Mouse (Mus musculus): ENCODE measurements around the gene Mpped2. TPM values are rescaled to one million over a fixed set of nuclear protein-coding genes. Genes with fewer than 3 reads are reported as not detected.

Gene Mpped2
- 1.1 TPM for polyA plus RNA-seq (2014; fragmentation: Illumina TruSeq; extraction: RNeasy Lipid Tissue Mini Kit (QIAGEN cat#74804); ENCODE audit: low read depth, low replicate concordance)

DNA sequence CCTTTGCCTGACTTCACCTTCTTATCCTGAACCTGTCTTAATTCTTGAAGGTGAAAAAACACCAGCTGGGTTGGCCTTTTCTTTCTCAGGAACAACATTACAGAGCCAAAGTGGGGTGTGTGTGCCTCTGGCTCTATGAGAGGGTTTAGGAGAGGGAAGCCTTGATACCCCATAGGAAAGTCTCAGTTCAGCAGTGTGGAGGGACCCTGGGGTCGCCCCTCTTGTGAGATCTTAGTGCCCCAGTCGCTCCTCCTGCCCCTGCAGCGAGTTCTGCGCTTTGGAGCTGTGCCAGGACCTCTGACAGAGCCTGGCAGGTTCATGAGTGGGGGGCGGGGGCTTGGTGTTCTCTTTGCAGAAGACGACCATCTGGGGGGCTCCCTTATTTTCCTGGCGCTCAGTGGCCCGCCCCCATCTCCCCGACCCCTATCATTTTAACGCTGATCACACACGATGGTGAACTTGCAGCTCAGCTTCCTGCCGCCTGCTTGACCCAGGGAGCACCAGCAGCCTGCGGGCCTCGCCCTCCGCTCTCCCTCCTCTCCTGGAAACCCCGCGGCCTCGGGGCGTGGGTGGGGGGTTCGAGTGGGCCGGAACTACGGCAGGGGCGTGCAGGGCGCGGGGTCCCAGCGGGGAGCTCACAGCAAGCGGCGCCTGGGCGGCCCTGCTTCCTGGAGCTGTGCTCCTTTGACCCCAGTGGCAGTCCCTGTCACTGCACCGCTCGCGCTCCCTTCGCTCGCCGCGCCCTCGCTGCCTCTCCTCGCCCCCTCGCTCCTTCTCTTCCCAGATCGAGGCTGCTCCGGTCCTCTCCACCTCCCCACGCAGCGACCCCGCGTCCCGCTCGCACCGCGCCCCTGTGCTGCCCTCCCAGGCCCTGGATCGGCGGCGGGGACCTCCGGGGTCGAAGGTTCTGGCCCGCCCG lies at the start of gene Mpped2:
TSS of gene Mpped2 (plus strand) at position 487 of the 919 bp plus-strand sequence.

